8 mouse cellular contexts compared by ENCODE assay signal in genomic region chr14:12821156-12821813, GRCm38 (mm10). TPM values are rescaled to one million over a fixed set of nuclear protein-coding genes. Genes with fewer than 3 reads are reported as not detected.
DNase-seq lines count a peak whose midpoint lies in the region; ATAC-seq and TF ChIP-seq lines count a peak whose summit lies in the region.

No protein-coding gene starts in this region.

- no peaks in the 10 kb centered on the region for H3K9me3 ChIP-seq in lung, embryonic 14.5 days (ENCODE audit: low read depth, low read length)
- H3K9me3 ChIP-seq in midbrain, embryonic 15.5 days, result no peaks in the 10 kb centered on the region

- peaks cover 31% of the 10 kb centered on the region for H3K27me3 ChIP-seq in lung, embryonic 14.5 days (ENCODE audit: insufficient read depth, low read length)
- H3K27me3 ChIP-seq in midbrain, embryonic 15.5 days (replicated peaks), result no peaks in the 10 kb centered on the region

- ATAC-seq in cerebellum, adult (ENCODE audit: insufficient number of reproducible peaks, low FRiP score, low TSS enrichment), result peak; percentile 16; the same call in 1 of the 2 replicates
- no peak for ATAC-seq in lung, embryonic 14.5 days (ENCODE audit: insufficient read depth)
- ATAC-seq in midbrain, embryonic 15.5 days (replicated peaks), result peak; percentile 43
- no peak for ATAC-seq in erythroid progenitor cell, adult 5-6 weeks (replicated peaks; ENCODE audit: low FRiP score, poor library complexity, severe bottlenecking)

- H3K4me3 ChIP-seq in lung, embryonic 14.5 days (ENCODE audit: low read depth, low read length), result peak overlapping the region; percentile 45
- peak overlapping the region; percentile 76 for H3K4me3 ChIP-seq in midbrain, embryonic 15.5 days

- H3K27ac ChIP-seq in lung, embryonic 14.5 days (ENCODE audit: low read depth), result no peak overlapping the region
- H3K27ac ChIP-seq in midbrain, embryonic 15.5 days, result peak overlapping the region; percentile 98

- H3K36me3 ChIP-seq in lung, embryonic 14.5 days (ENCODE audit: insufficient read depth), result no peaks in the 10 kb centered on the region
- H3K36me3 ChIP-seq in midbrain, embryonic 15.5 days (replicated peaks), result no peaks in the 10 kb centered on the region

- peak overlapping the region; percentile 34; the same call in 1 of the 2 replicates for H3K9ac ChIP-seq in lung, embryonic 14.5 days
- peak overlapping the region; percentile 92 for H3K9ac ChIP-seq in midbrain, embryonic 15.5 days

- peaks cover 4% of the 10 kb centered on the region for H3K4me1 ChIP-seq in lung, embryonic 14.5 days (ENCODE audit: insufficient read depth)
- peaks cover 25% of the 10 kb centered on the region for H3K4me1 ChIP-seq in midbrain, embryonic 15.5 days

- DNase-seq in cerebellum, adult 8-10 months, result no peak
- no peak for DNase-seq in lung, embryonic 14.5 days
- no peak for DNase-seq in lung, postnatal 10 days
- peak; percentile 2 for DNase-seq in forelimb bud, embryonic 11.5 days (ENCODE audit: low read depth, low spot score)
- no peak for DNase-seq in gastrocnemius, postnatal 25 days

- TF ChIP-seq CTCF in lung, embryonic 14.5 days (IDR thresholded peaks at IDR 0.05; ENCODE audit: low read depth), result no peak

- peak overlapping the region; percentile 88 for H3K4me2 ChIP-seq in lung, embryonic 14.5 days
- H3K4me2 ChIP-seq in midbrain, embryonic 15.5 days, result peak overlapping the region; percentile 55

- 2% methylated on average over 13 of the region's 13 CpGs for WGBS in lung, embryonic 14.5 days
- 1% methylated on average over 13 of the region's 13 CpGs for WGBS in midbrain, embryonic 15.5 days

RNA-seq across cellular contexts. Expression of gene Cadps, which starts 1.6 kb away (rescaled TPM):
- 0.21 and 0.62 TPM in 2 replicates for polyA plus RNA-seq in lung, embryonic 14.5 days (2014; fragmentation: Nextera tagmentation; extraction: Ambion mirVana)
- 40.2 and 43.8 TPM in 2 replicates for polyA plus RNA-seq in midbrain, embryonic 15.5 days (2015; fragmentation: Nextera tagmentation; extraction: Ambion mirVana)
- not detected in 2 replicates for total RNA-seq in erythroid progenitor cell, adult 5-6 weeks (2015; ENCODE audit: low replicate concordance)
- not detected in 2 replicates for total RNA-seq in erythroid progenitor cell, adult 5-6 weeks (2017; ENCODE audit: low replicate concordance)
- under 1 TPM in 1 of 2 experiments, not detected in 1; 0.05 TPM for total RNA-seq in gastrocnemius, postnatal 25 days (2021)

Comparison
In these comparisons a context has a peak if more than half of its experiments do, and no peak if none do; other contexts are left out.
1. ATAC-seq: peak in cerebellum, adult (single experiment) and midbrain, embryonic 15.5 days (single experiment); none in lung, embryonic 14.5 days (single experiment) and erythroid progenitor cell, adult 5-6 weeks (single experiment).